Mouse (Mus musculus) v-Abl transformed pro-B cells (cell line): Measurements from ENCODE around the gene Ikzf3.

Source experiments
- in situ Hi-C, 2 experiments: fragments of 400-800 bp; cut with MboI; formaldehyde crosslinking; loops; one replicate each; pipeline ENCODE4 v1.15.1; 2025; ENCODE audit not compliant: unreplicated experiment in 2 of 2

Gene Ikzf3

GRCm38 (mm10) chr11:98545711-98546231 lies at the start of gene Ikzf3:
Ikzf3 (minus strand) TSS chr11:98546031.
- in situ Hi-C loops = loop anchor here in 1 of 2 experiments (5.0 kb wide), 1 partner anchor 203 kb away; no protein-coding TSS in a partner anchor

GRCm38 (mm10) chr11:98595473-98595872 lies 49.6 kb upstream of the Ikzf3 start:
- in situ Hi-C loops = loop anchor here (5.0 to 25.0 kb wide), 4 partner anchors 43 to 808 kb away; partner anchors contain the start of genes 1700001P01Rik (in 1 of the 2), Grb7 (in 1 of the 2), Lasp1 (in 1 of the 2) and Rpl23 (in 1 of the 2)

GRCm38 (mm10) chr11:98595021-98595420 lies 49.2 kb upstream of the Ikzf3 start:
- in situ Hi-C loops = loop anchor here (5.0 to 25.0 kb wide), 4 partner anchors 43 to 808 kb away; partner anchors contain the start of genes 1700001P01Rik (in 1 of the 2), Grb7 (in 1 of the 2), Lasp1 (in 1 of the 2) and Rpl23 (in 1 of the 2)

- in situ Hi-C loops = loop anchor here in 1 of 2 experiments (5.0 to 25.0 kb wide), 4 partner anchors 38 to 803 kb away; partner anchors contain the start of genes 1700001P01Rik, Grb7, Lasp1 and Rpl23
Measured at GRCm38 (mm10) chr11:98590548-98591445, 45.0 kb upstream of the Ikzf3 start.

GRCm38 (mm10) chr11:98589306-98589705 lies 43.5 kb upstream of the Ikzf3 start:
- in situ Hi-C loops = loop anchor here in 1 of 2 experiments (25.0 kb wide), 1 partner anchor 802 kb away; the partner anchor contains the start of genes 1700001P01Rik, Lasp1 and Rpl23

- in situ Hi-C loops = loop anchor here in 1 of 2 experiments (25.0 kb wide), 1 partner anchor 802 kb away; the partner anchor contains the start of genes 1700001P01Rik, Lasp1 and Rpl23
Measured at GRCm38 (mm10) chr11:98588833-98589281, 43.0 kb upstream of the Ikzf3 start.

GRCm38 (mm10) chr11:98587684-98588546 lies 42.1 kb upstream of the Ikzf3 start:
- in situ Hi-C loops = loop anchor here in 1 of 2 experiments (25.0 kb wide), 1 partner anchor 801 kb away; the partner anchor contains the start of genes 1700001P01Rik, Lasp1 and Rpl23

- in situ Hi-C loops = loop anchor here in 1 of 2 experiments (25.0 kb wide), 1 partner anchor 800 kb away; the partner anchor contains the start of genes 1700001P01Rik, Lasp1 and Rpl23
Measured at GRCm38 (mm10) chr11:98586892-98587563, 41.2 kb upstream of the Ikzf3 start, which contains the start of gene Ormdl3. Ormdl3 (minus strand) TSS chr11:98587368.

- in situ Hi-C loops = loop anchor here in 1 of 2 experiments (25.0 kb wide), 1 partner anchor 799 kb away; the partner anchor contains the start of genes 1700001P01Rik, Lasp1 and Rpl23
Measured at GRCm38 (mm10) chr11:98586087-98586891, 40.5 kb upstream of the Ikzf3 start.

GRCm38 (mm10) chr11:98584629-98585177 lies 38.9 kb upstream of the Ikzf3 start:
- in situ Hi-C loops = loop anchor here in 1 of 2 experiments (25.0 kb wide), 1 partner anchor 797 kb away; the partner anchor contains the start of genes 1700001P01Rik, Lasp1 and Rpl23

GRCm38 (mm10) chr11:98584146-98584545 lies 38.3 kb upstream of the Ikzf3 start:
- in situ Hi-C loops = loop anchor here in 1 of 2 experiments (25.0 kb wide), 1 partner anchor 797 kb away; the partner anchor contains the start of genes 1700001P01Rik, Lasp1 and Rpl23

GRCm38 (mm10) chr11:98583571-98583970 lies 37.7 kb upstream of the Ikzf3 start:
- in situ Hi-C loops = loop anchor here in 1 of 2 experiments (25.0 kb wide), 1 partner anchor 796 kb away; the partner anchor contains the start of genes 1700001P01Rik, Lasp1 and Rpl23

GRCm38 (mm10) chr11:98583265-98583552 lies 37.4 kb upstream of the Ikzf3 start:
- in situ Hi-C loops = loop anchor here in 1 of 2 experiments (25.0 kb wide), 1 partner anchor 796 kb away; the partner anchor contains the start of genes 1700001P01Rik, Lasp1 and Rpl23

GRCm38 (mm10) chr11:98582551-98583264 lies 36.9 kb upstream of the Ikzf3 start:
- in situ Hi-C loops = loop anchor here in 1 of 2 experiments (25.0 kb wide), 1 partner anchor 795 kb away; the partner anchor contains the start of genes 1700001P01Rik, Lasp1 and Rpl23

- in situ Hi-C loops = loop anchor here in 1 of 2 experiments (25.0 kb wide), 1 partner anchor 795 kb away; the partner anchor contains the start of genes 1700001P01Rik, Lasp1 and Rpl23
Measured at GRCm38 (mm10) chr11:98582030-98582388, 36.2 kb upstream of the Ikzf3 start.

- in situ Hi-C loops = loop anchor here in 1 of 2 experiments (25.0 kb wide), 1 partner anchor 794 kb away; the partner anchor contains the start of genes 1700001P01Rik, Lasp1 and Rpl23
Measured at GRCm38 (mm10) chr11:98581286-98582029, 35.6 kb upstream of the Ikzf3 start.
